Mouse (Mus musculus): ENCODE results near the gene D930007J09Rik.

DNA sequence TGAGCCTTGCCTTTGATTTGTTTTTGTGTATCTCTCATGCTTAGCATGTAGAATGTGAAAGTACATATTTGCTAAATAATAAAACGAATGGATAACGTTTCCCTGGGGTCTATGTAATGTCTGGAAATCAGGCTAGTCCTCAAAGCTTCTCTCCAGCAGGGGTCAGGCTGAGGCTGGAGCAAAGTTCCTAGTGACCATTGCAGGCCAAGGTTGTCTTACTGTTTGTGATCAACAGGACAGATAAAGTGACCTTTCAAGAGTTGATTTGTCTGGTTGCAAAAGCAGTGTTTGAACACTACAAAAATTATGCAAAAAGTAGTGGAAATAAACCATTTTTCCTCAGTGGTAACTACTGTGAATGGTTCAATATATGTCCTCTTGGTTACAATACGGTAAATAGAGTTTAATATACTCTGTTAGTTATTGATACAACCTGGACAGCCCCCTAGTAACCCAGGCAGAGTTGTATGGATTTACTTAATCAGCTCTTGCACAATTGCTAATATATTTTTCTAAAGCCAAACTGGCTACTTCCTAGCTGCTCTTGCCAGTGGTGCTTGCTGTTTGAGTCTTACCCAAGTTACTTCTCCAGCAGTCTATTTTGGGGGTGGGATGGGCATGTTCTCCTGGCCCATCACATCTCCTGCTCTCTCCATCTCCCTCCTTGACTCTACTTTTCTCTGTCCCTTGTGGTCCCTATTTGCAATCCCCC is 24.6 kb upstream of the D930007J09Rik start:
- TF ChIP-seq CTCF (conservative IDR thresholded peaks at IDR 0.05; ENCODE audit: low read length): no peak
- TF ChIP-seq NANOG (IDR thresholded peaks at IDR 0.05; ENCODE audit: borderline replicate concordance, low read length): no peak
- no peak for TF ChIP-seq POU5F1 (IDR thresholded peaks at IDR 0.05; ENCODE audit: borderline replicate concordance, low read length)
